Mouse (Mus musculus) layer of hippocampus, adult 9-11 months (tissue): ENCODE data around the gene Per1.

Source experiments
- DNase-seq: peaks from one replicate; pipeline ENCODE4 v3.0.0; 2022

The Per1 gene

GRCm38 (mm10) chr11:69100639-69101360 lies 5.8 kb downstream of the Per1 start:
- no peak for DNase-seq

- DNase-seq = no peak
These were observed 6.8 kb downstream of the Per1 start for GRCm38 (mm10) chr11:69101604-69102402.

DNA sequence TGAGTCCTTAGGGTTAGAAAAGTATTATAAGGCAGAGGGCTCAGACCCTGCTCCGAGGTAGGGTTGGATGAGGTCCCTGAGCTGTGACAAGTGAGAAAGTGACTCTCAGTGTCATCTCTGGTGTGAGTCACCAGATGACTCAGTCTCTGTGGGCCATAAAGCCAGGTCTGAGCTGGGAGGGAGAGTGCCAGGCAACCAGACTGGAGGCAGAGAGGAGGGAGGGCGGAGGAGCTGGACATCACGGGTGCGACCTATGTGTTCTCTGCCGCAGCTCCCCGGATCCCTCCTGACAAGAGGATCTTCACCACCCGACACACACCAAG lies 7.3 kb downstream of the Per1 start:
- peak; percentile 72 for DNase-seq

DNA sequence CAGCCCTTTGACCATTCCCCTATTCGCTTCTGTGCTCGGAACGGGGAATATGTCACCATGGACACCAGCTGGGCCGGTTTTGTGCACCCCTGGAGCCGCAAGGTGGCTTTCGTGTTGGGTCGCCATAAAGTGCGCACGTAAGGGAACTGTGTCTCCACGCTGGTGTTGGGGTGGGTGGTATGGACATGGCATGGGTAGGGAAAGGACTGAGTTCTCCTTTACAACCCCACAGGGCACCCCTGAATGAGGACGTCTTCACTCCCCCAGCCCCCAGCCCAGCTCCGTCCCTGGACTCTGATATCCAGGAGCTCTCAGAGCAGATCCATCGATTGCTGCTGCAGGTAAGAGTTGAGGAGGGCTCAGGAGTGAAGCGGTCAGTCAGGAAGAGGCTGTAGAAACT lies 8.1 kb downstream of the Per1 start:
- DNase-seq = no peak

- DNase-seq = no peak
These were observed 8.8 kb downstream of the Per1 start for GRCm38 (mm10) chr11:69103531-69104435.

DNA sequence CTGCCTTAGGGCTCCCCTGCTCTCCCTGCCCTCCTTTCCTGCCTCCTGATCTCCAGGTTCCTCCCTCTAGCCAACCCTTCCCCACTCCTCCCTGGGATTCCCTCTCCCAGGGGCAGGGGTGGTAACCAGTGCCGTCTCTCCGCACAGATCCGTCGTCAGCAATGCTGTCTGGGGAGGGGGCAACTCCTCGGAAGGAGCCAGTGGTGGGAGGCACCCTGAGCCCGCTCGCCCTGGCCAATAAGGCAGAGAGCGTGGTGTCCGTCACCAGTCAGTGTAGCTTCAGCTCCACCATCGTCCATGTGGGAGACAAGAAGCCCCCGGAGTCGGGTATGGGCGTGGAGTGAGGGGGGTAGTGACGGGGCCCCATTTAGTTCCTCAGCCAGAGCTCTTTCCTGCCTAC lies 9.5 kb downstream of the Per1 start:
- no peak for DNase-seq

- no peak for DNase-seq
These were observed 10.2 kb downstream of the Per1 start for GRCm38 (mm10) chr11:69105227-69105626.

GRCm38 (mm10) chr11:69105796-69106195 lies 10.8 kb downstream of the Per1 start:
- DNase-seq = no peak

- no peak for DNase-seq
These were observed 11.3 kb downstream of the Per1 start for GRCm38 (mm10) chr11:69106299-69106698.

DNA sequence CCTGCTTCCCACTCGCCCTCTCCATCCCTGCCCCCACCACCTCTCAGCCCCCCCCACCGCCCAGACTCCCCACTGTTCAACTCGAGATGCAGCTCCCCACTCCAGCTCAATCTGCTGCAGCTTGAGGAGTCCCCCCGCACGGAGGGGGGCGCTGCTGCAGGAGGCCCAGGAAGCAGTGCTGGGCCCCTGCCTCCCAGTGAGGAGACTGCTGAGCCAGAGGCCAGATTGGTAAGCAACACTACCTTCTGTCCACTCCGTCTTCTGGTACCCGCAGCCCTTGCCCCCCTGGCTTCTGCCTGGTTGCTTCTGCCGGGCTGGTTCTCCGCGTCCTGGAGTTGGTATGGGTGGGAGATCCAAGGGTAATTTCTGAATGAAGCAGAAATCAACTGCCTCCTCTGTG lies 11.8 kb downstream of the Per1 start:
- DNase-seq = peak; percentile 9

DNA sequence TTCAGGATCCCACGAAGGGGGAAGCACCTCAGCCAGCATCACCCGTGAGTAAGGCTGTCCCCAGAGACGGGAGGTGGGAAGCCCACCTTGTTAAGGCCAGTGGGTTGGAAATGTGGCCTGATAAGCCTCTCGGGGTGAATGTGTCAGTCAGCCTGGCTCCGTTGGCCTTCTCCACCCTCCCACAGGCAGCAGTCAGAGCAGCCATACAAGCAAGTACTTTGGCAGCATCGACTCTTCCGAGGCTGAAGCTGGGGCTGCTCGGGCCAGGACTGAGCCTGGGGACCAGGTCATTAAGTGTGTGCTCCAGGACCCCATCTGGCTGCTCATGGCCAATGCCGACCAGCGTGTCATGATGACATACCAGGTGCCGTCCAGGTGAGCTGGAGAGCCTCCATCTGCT lies 12.7 kb downstream of the Per1 start:
- peak; percentile 10 for DNase-seq

DNA sequence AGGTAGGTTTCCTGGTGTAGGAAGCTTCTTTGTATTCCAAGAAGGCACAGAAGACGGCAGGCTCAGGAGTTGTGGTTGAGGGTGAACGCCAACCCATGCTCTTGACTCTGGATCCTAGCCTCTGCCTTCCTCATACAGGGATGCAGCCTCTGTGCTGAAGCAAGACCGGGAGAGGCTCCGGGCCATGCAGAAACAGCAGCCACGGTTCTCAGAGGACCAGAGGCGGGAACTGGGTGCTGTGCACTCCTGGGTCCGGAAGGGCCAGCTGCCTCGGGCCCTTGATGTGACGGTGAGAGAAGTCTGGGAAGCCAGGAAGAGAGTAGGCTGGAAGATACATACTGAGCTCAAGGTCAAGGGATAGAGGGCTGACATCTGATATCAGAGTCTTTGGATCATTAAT lies 13.2 kb downstream of the Per1 start:
- no peak for DNase-seq

DNA sequence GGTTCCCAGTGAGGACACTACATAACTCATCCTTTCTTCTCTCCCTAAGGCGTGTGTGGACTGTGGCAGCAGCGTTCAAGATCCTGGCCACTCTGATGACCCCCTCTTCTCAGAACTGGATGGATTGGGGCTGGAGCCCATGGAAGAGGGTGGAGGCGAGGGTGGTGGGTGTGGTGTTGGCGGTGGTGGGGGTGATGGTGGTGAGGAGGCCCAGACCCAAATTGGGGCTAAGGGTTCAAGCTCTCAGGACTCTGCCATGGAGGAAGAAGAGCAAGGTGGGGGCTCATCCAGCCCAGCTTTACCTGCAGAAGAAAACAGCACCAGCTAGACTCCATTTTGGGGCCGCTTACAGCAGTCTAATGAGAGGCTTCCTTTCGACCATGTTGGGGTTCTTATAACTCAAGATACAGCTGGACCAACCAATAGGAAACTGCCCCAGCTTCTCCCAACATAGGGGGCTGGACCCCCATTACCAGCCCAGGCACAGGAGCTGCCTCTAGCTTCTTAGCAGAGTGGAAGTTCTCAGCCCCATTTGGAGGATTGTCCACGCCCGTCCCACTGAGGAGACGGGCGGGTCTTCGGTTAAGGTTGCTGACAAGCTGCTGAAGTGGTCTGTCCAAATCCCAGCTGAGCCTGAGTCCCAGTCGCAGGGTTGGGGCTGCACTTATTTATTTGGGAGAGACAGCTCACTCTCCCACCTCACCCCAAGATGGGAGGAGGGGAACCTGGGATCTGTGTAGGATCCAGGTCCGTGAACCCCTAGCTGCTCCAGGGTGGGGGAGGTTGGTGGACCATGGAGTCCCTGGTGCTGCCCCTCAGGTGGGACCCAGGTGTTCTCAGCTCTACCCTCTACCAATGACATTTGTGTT lies 14.2 kb downstream of the Per1 start:
- DNase-seq = peak; percentile 24

DNA sequence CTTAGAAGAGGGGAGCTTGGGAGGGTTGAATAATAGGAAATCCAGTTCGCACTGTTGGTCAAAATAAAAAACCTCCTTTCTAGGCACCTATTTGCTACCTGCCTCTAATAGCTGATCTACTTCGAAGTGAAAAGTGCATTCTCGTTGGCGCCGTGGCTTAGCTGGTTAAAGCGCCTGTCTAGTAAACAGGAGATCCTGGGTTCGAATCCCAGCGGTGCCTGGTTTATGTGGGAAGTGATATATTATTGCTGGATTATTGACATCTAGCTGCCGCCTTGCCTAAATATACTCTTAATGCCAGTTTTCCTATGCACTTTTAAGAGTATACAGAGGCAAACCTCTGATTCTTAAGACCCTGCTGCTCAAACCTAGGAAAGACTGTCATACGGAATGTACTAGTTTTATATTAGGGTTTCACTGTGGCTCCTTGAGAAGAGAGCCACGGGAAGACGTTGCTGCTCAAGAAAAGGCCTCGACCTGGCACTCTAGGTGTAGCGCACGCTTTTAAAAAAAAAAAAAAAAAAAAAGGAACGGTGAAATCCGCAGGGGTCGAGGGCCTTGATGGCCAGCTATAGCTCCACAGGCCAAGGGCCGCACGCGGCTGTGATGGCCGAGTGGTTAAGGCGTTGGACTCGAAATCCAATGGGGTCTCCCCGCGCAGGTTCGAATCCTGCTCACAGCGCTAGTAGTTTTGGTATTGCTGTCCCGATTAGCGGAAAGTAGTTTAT lies 15.5 kb downstream of the Per1 start:
- DNase-seq = peak; percentile 84

DNA sequence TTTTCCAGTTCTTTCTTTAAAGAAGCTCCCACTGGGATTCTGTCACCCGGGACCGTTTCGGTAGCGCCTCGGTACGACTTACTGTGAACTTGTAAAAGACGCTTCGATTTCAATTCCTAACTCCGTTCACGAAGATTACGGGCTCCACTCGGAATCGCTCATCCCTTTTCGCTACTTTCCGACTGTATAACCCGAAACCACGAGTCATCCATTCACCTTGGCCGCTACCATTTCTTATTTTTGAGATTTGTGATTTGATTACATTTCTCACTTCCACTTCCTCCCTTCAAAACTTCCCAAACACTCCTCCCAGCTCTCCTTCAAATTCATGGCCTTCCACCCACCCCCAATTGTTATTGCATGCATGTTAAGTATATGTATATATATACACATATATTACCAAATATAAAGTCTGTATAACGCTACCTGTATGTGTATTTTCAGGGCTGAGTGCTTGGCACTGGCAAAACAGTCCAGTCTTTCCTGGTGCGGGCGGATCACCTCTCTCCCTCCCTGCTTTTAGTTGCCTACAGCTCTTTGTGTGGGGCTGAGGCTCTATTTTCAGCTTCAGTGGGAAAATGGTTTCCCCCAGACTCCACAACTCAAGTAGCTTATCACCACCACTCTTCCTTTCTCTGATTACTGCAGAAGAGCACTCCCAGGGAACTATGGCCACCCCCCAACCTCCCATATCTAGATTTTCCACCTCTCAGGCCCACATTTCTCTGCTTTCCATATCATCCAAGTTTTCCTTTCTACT lies 16.2 kb downstream of the Per1 start:
- DNase-seq = no peak

DNA sequence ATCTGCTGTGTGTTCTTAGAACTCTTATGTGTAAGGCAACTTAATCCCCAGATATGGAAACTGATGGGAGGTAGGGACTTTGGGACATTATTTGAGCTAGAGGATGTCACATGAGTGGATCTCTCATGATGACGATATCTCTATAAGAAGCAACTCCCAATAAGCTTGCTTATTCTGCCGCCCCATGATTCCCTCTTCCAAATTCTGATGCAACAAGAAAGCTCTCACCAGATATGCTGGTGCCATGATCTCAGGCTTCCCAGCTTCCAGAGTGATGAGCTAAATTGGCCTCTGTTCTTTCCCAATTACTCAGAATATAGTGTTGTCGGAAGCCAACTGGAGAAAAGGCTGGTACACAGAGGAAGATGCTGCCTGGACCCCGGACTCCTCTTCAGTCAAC lies 16.8 kb downstream of the Per1 start:
- DNase-seq = peak; percentile 28

GRCm38 (mm10) chr11:69114018-69114417 lies 19.0 kb downstream of the Per1 start:
- DNase-seq = no peak

- DNase-seq = no peak
These were observed 19.6 kb downstream of the Per1 start for GRCm38 (mm10) chr11:69114621-69115020.

DNA sequence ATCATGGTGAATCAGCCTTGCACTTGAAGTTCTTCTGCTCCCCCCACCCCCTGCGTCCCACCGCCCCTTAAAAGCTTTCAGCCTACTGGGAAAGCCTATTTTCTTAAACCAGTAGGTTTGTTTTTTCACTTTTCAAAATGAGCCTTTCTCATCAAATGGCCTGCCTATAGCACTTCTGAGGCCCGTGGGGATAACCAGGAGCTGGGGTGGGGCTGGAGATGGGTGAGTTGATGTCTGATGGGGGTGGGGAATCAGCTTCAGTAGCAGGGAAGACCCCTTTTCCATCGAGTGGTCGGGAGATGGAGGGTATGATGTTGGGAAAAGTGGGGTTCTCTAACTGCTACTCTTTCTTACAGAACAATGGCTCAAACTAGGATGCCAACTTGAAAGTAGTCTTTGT lies 21.8 kb downstream of the Per1 start:
- no peak for DNase-seq

- peak; percentile 34 for DNase-seq
These were observed 23.0 kb downstream of the Per1 start for GRCm38 (mm10) chr11:69117737-69118695.
